Mouse (Mus musculus): ENCODE results near the gene Top3a.

DNA sequence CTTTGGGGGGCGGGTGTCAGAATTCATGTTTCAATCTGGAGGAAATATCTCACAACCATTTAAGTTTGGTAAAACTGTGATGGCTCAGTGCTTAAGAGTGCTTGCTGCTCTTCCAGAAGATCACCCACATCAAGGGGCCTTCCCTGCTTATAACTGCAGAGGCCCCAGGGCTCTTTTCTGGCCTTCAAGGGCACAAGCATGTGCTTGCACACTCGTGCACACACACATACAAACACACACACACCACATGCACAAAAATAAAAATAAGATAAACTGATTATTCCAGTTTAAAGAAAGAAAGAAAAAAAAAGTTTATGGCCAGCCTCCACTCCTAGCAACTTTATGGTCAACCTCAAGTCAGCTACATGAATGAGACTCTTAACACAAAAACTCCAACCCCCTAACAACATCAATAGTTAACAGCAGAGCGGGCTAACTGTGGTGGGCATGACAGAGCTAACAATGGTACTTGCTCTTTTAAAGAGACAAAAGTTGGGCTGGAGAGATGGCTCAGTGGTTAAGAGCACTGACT lies 2.9 kb downstream of the Top3a start:
- no peak for TF ChIP-seq CTCF (IDR thresholded peaks at IDR 0.05)
- TF ChIP-seq EP300 (IDR thresholded peaks at IDR 0.05), result no peak
